Mouse (Mus musculus) left cerebral cortex, adult 9 months (tissue): ENCODE measurements around the gene Gabbr1.

Experiments
- DNase-seq, 2 experiments: peaks; one replicate each; pipeline ENCODE4 v3.0.0; 2022; ENCODE audit warnings: low spot score in 2 of 2

Gabbr1 gene

DNA sequence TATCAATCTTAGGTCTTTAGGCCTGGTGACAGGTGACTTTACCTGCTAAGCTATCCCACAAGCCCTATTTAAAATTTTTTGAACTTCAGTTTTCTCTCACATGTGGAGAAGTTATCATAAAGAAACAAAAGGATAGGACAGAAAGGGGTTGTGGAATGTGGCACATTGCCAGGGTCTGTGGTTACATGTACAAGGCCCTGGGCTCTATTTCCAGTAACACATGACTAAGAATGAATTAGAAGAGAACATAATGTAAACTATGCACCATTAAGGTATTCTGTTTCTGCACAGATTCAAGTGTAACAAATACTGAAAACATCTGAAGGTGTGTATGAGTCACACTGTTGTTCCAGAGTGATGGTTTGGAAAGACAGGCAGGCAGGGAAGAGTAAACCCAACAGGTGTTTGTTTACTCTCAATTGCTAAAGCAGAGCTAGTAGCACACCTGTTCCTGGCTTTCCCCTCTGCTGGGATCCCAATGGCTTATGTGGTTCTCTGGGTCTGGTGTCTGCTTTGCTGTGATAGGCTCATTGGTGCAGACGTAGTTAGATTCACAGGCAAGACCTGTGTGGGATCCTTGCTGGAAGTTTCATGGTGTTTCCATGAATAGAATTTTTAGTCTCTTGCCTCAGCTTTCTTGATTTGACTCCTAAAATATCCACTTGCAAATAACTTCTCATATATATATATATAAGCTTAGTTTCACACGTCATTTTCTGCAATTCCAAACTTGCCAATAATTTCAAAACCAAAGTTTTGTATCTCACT, 6.5 kb upstream of the Gabbr1 start:
- no peak for DNase-seq

DNA sequence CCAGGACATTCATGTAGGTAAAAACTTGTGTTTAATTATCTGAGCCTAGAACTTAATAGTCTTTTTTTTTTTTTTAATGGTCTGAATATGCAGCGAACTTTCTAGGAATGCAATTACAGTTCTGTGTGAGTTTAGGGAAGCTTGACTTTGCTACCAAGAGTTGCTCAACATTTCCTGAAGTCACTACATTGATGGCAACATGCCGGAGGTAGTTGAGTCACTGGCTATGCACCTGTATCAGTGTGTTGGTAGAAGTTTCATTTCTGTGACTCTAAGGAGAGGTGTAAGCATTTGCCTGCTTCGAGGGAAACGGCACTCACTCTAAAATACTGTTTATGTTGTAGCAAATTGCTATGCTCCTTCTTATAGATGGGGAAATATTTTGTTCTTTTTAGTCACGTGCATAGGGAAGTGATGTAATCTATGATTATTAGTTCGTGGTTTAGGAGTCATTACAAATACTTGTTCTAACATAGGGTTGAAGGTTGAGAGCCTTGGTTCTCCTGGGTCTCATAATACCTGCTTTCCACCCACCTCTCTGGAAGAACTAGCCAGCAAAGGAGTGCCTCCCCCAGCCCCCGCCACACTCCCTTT, 1.0 kb upstream of the Gabbr1 start:
- no peak for DNase-seq

GRCm38 (mm10) chr17:37046312-37047112, 746 bp downstream of the Gabbr1 start:
- peak in 1 of 2 experiments; percentile 64 for DNase-seq

DNA sequence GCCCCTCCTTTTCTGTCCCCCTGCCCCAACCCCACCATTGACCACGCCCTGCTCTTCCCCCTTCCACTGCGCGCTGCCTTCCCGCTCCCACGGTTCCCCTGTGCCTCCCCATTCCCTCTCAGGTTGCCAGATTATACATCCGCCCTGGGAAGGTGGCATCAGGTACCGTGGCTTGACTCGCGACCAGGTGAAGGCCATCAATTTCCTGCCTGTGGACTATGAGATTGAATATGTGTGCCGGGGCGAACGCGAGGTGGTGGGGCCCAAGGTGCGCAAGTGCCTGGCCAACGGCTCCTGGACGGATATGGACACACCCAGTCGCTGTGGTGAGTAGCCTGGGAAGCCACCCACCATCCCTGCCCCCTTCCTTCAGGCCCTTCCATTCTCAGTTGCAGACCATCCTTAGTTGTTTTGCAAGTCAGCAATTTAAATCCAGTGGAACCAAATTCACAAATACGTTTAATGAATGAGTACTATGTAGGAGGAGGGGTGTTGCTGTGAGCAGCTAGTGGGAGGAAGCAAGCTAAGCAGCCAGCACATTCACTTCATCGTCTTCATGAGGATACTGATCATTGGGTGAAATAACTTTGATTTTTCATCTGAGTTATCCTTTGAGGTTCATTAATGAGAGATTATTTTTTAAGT, 1.7 kb downstream of the Gabbr1 start:
- DNase-seq = no peak

- no peak for DNase-seq
Observed at GRCm38 (mm10) chr17:37047981-37048380, 2.2 kb downstream of the Gabbr1 start.

DNA sequence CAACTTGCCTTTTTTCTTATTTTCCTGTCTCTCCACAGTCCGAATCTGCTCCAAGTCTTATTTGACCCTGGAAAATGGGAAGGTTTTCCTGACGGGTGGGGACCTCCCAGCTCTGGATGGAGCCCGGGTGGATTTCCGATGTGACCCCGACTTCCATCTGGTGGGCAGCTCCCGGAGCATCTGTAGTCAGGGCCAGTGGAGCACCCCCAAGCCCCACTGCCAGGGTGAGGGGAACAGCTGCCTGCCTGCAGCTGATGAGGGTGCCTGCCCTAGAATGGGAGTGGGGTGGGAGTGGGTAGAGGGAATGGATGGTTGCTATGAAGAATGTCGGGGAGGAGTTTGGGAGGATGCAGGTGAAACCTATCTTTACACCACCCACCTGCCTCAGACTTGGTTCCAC, 2.6 kb downstream of the Gabbr1 start:
- no peak for DNase-seq

- peak in 1 of 2 experiments; percentile 84 for DNase-seq
Observed at GRCm38 (mm10) chr17:37049570-37050310, 4.0 kb downstream of the Gabbr1 start.

DNA sequence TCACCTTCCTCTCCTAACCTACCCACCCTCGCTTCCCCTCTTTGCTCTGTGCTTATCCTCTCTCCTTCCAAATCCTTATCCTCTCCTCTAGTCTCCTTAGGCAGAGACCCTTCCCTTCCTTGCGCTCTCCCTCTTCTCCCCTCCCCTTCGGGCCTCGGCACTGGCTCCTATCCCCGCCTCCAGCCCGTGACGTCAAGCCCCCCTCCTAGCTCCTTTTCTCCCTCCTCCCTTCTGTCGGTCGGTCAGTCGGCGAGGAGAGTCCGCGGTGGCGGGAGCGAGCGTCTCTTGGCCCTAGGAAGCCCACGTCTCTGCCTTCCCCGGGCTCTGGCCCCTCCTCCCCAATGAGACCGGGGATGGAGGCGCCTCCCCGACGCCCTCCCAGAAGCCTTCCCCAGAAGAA, 4.6 kb downstream of the Gabbr1 start:
- peak in 1 of 2 experiments; percentile 94 for DNase-seq

DNA sequence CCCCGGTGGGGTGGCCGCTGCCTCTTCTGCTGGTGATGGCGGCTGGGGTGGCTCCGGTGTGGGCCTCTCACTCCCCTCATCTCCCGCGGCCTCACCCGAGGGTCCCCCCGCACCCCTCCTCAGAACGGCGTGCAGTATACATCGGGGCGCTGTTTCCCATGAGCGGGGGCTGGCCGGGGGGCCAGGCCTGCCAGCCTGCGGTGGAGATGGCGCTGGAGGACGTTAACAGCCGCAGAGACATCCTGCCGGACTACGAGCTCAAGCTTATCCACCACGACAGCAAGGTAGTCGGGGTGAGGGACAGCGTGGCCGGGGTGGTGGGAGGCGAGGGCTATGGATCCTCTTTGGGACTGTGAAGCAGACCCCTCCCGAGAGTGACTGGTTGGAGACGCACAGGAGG, 5.1 kb downstream of the Gabbr1 start:
- DNase-seq = no peak

- no peak for DNase-seq
Observed at GRCm38 (mm10) chr17:37051745-37052144, 6.0 kb downstream of the Gabbr1 start.

- no peak for DNase-seq
Observed at GRCm38 (mm10) chr17:37056957-37057356, 11.2 kb downstream of the Gabbr1 start.

DNA sequence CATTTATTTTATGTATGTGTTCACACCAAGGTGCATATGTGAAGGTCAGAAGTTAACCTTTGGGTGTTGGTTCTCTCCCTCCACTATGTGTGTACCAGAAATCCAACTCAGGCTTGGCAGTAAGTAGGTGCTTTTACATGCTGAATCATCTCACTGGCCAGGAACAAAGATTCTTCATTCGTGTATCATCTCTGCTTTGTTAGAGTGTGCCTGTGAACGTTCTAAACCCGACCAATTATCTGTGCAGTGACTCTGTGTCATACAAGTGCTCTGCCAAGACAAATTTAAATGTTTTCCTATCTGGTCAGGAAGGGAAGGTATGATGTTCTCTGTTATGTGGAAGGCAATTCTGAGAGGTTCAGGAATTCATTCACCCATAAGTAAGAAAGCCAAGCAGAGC, 15.7 kb downstream of the Gabbr1 start:
- no peak for DNase-seq

DNA sequence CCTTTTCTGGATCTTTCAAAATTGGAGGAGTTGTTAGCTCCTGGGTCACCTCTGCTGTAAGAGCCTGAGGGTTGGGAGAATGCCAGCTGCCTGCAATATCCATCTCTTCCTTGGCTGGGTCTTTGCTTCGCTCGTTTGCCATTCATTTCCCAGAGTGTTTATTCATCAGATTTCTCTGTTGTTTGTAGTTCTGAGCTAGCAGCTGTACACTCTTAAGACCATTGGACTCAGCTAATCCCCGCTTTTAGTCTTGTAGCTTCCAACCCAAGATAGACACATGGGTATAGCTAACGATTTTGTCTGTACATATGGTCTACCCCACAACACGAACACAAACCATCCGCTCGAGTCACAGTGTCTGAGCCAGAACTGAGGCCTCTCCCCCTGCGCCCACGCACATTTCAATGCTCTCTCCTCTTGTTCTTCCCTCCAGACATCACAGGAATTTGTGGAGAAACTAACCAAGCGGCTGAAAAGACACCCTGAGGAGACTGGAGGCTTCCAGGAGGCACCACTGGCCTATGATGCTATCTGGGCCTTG, 16.4 kb downstream of the Gabbr1 start:
- DNase-seq = peak in 1 of 2 experiments; percentile 75

DNA sequence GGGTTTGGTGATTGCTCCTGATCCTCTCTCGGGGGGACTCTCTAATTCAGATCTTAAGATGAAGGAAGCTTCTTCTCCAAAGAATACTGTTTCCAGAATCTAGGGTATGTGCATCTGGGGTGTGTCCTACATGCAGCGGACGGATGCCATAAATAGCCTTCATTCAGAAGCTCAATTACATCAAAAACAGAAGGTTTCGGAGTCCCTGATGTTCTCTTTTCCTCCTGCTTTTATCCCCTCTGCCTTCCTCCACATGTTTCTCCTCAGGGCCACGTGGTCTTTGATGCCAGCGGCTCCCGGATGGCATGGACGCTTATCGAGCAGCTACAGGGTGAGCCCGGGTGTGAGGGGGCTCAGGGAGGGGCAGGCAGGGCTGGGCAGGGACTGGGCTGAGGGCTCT, 17.3 kb downstream of the Gabbr1 start:
- no peak for DNase-seq

GRCm38 (mm10) chr17:37063686-37064495, 18.1 kb downstream of the Gabbr1 start:
- DNase-seq = no peak

- no peak for DNase-seq
Observed at GRCm38 (mm10) chr17:37065993-37066392, 20.2 kb downstream of the Gabbr1 start.

DNA sequence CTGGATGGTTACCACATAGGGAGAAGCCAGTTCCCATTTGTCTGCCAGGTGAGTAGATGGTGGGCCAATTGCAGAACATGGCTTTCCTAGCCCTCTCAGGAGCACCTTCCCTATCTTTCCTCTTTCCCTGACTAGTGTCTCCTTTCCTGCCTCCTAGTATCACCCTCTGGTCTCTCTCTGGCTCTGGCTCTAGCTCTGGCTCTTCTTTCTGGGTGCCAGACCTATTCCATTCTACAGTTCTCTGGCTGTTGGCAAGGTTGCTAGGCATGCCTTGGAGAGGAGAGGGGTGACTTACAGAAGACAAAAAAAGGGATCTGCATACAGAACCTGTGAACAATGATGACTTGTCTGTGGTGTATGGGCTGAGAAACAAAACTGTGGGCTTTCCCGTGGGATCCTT, 22.1 kb downstream of the Gabbr1 start:
- no peak for DNase-seq

DNA sequence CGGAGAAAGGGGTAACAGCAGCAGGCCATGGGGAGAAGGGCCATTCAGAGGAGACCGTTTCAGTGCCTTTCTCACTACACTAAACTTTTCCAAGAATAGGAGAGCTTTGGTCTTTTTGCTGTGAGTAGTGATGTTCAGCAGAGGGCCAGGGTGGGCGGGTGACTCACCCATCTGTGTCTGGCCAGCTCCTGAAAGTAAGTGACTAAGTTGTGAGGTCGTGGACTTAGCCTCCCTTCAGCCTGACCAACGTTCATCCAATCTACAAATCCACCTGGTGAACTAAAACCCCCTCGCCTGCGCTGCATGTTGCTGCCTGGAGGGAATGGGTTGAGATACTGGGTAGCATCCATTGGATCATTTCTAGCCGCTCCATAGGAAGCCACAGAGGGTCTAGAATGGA, 24.4 kb downstream of the Gabbr1 start:
- no peak for DNase-seq

DNA sequence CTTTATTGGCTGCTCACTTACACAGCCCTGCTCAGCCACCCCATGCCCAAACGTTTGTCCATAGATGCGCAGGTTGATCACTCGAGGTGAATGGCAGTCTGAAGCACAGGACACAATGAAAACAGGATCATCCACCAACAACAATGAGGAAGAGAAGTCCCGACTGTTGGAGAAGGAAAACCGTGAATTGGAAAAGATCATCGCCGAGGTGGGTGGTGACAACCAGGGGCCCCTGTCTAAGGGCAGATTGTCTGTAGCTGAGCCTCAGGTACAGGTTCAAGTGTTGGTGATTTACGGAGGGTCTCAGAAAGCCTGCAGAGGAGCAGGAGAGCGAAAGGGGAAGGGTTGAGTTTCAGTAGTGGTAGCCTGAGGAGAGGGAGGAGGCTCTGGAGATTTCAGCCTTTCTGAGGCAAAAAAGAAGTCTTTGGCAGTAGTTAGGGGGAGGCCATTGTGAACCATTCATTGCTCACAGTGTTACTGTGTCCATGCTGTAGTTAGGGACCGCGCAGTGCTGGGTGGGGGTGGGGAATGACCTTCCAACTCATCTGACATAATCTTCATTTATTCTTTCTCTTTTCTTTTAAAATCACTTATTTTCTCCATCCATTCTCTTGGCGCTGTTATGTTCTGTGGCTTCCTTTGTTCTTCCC, 26.4 kb downstream of the Gabbr1 start:
- DNase-seq = no peak

GRCm38 (mm10) chr17:37072730-37073276, 27.0 kb downstream of the Gabbr1 start:
- DNase-seq = no peak
